Mouse (Mus musculus): Measurements from ENCODE around the gene Dixdc1. TPM values are rescaled to one million over a fixed set of nuclear protein-coding genes. Genes with fewer than 3 reads are reported as not detected.
A peak's percentile ranks its signal among the peaks of the same experiment; 100 is the strongest.

Dixdc1 gene
- 7.1 and 9.9 TPM in 2 replicates for polyA plus RNA-seq (2012; rRNA removed)

DNA sequence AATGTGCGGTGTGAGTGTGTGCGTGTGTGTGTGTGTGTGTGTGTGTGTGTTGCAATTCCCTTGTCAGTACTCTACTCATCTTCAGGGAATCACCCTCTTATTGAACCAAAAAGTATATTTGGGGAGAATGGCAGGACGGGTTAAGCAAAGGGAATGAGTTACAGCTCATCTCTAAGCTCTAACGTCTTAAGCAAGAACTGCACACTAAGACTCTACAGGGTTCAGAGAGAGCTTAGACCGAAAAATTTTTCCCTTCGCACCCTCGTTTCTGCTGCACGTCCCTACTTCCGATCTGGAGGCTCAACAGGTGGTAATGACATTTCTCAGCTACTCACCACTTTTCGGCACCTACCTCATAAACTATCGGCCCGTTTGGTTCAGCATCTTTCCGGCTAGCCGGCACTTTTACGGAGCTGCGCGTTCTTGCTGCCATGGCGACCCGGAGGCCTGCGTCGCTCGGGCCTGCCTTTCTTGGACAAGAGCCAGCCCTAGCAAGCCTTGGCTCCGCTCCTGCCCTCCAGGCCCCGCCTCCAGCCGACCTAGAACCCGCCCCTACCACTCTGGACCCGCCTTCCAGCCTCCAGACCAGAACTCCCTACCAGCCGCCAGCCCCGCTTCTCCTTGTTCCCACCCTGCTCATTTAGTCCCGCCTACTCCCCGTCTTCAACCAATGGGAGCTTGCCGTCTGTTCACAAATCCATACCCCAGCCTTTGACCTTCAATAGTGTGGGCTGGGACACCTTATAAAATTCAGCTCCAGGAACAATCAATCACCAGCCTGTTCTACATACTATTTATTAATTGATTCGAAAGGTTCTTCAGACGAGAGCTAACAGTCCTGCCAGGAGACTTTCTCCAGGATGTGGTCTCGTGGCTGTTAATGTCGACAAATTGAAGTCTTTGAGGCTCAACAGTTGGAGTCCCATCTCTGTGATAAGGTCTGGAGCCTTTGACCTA lies at the start of gene Dixdc1:
TSS of gene Dixdc1 (minus strand) at position 604 of the 957 bp plus-strand sequence.
- WGBS = 11% methylated on average over 36 of the region's 36 CpGs
- DNase-seq = peak; percentile 96
- Histone ChIP-seq H3K4me3 (replicated peaks; ENCODE audit: extremely low read depth, low read depth, low read length) (peak within 1 kb of the TSS; percentile 40), H3K4me1 (ENCODE audit: control insufficient read depth, insufficient read depth, low read length) (peaks cover 5% of the 10 kb centered on the region; the same call in 1 of the 2 replicates)
- TF ChIP-seq CTCF (IDR thresholded peaks at IDR 0.05; ENCODE audit: insufficient read depth, low read length) (no peak), POLR2A (IDR thresholded peaks at IDR 0.05; ENCODE audit: borderline replicate concordance, extremely low read depth, low read depth, low read length) (peak; percentile 3; the same call in 1 of the 2 replicates)

GRCm38 (mm10) chr9:50782155-50782554 lies 42.8 kb upstream of the Dixdc1 start:
- WGBS = 77% methylated on average over 2 of the region's 2 CpGs
- DNase-seq = no peak
- no peaks in the 10 kb centered on the region for H3K4me1 ChIP-seq (ENCODE audit: control insufficient read depth, insufficient read depth, low read length)
- TF ChIP-seq CTCF (IDR thresholded peaks at IDR 0.05; ENCODE audit: insufficient read depth, low read length) (peak; percentile 33; the same call in 1 of the 2 replicates), POLR2A (IDR thresholded peaks at IDR 0.05; ENCODE audit: borderline replicate concordance, extremely low read depth, low read depth, low read length) (no peak)
- no peak overlapping the region for H3K4me3 ChIP-seq (replicated peaks; ENCODE audit: extremely low read depth, low read depth, low read length)

- TF ChIP-seq POLR2A (IDR thresholded peaks at IDR 0.05; ENCODE audit: borderline replicate concordance, extremely low read depth, low read depth, low read length) (no peak), CTCF (IDR thresholded peaks at IDR 0.05; ENCODE audit: insufficient read depth, low read length) (no peak)
- 49% methylated on average over 11 of the region's 11 CpGs for WGBS
These were observed 36.9 kb upstream of the Dixdc1 start for GRCm38 (mm10) chr9:50776162-50776760.

GRCm38 (mm10) chr9:50775662-50776126 lies 36.4 kb upstream of the Dixdc1 start:
- H3K4me3 ChIP-seq (replicated peaks; ENCODE audit: extremely low read depth, low read depth, low read length) = peak overlapping the region; percentile 89
- under 1% methylated on average over 30 of the region's 30 CpGs for WGBS
- peak; percentile 23 for DNase-seq
- peaks cover 13% of the 10 kb centered on the region for H3K4me1 ChIP-seq (ENCODE audit: control insufficient read depth, insufficient read depth, low read length)
- no peak for TF ChIP-seq CTCF (IDR thresholded peaks at IDR 0.05; ENCODE audit: insufficient read depth, low read length)
- TF ChIP-seq POLR2A (IDR thresholded peaks at IDR 0.05; ENCODE audit: borderline replicate concordance, extremely low read depth, low read depth, low read length) = no peak

More at GRCm38 (mm10) chr9:50776162-50776760, 36.9 kb upstream of the Dixdc1 start:
- no peak for DNase-seq
- Histone ChIP-seq H3K4me1 (ENCODE audit: control insufficient read depth, insufficient read depth, low read length) (peaks cover 13% of the 10 kb centered on the region), H3K4me3 (replicated peaks; ENCODE audit: extremely low read depth, low read depth, low read length) (peak overlapping the region; percentile 89)

DNA sequence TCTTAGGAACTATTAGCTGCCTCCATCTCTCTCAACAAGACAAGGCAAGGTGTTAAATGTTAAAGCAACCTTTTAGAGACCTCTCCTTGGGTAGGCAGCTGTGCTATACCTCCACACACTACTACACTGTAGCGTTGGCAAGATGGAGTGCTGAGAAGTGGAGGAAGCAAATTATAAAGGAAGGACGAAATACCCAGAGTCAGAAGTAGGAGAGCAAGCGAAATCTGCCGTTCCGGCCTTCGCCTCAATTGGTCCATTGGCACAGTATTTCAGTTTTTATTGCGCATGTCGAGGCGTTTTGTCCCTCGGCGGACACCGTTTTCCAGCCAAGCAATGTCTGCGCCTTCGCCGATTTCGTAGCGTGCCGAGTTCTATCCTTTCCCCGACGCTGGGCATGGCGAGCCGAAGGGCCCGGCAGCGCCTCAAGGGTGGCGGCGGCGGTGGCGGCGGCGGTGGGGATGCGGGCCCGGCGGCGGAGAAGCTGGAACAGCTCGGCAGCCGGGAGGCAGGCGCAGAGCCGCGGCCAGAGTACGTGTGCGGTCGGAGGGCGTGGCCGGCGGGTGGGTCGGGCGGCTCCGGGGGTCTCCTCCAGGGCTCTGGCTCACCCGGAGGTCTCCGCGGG lies 35.8 kb upstream of the Dixdc1 start, which contains the start of the genes Alg9 and 1110032A03Rik:
TSS of gene Alg9 (plus strand) at position 29 of the 622 bp plus-strand sequence.
TSS of gene 1110032A03Rik (minus strand) at position 530 of the 622 bp plus-strand sequence.
- H3K4me3 ChIP-seq (replicated peaks; ENCODE audit: extremely low read depth, low read depth, low read length) = peak within 1 kb of the TSS; percentile 89
- H3K4me1 ChIP-seq (ENCODE audit: control insufficient read depth, insufficient read depth, low read length) = peaks cover 13% of the 10 kb centered on the region
- DNase-seq = peak; percentile 92
- no peak for TF ChIP-seq CTCF (IDR thresholded peaks at IDR 0.05; ENCODE audit: insufficient read depth, low read length)
- peak; percentile 57; the same call in 1 of the 2 replicates for TF ChIP-seq POLR2A (IDR thresholded peaks at IDR 0.05; ENCODE audit: borderline replicate concordance, extremely low read depth, low read depth, low read length)
- under 1% methylated on average over 51 of the region's 51 CpGs for WGBS

DNA sequence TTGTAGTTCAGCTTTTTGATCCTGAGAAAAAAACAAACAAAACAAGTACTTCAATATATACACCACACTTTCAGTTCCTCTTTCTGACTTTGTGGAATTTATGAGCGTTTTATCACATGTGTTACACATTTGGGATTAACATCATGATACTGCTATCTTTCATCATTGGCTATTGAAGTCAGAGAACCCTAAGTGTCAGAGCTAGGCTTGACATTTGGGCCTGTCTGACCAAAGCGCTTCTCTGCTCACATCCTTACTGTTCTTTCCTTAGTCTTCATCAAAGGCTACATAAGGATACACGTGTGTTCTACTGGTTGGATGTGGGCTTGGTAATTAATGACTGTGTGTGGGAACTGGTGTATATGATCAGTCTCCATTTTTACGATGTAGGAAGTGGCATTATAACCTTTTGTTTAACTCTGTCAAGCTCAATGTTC lies 34.7 kb upstream of the Dixdc1 start:
- Histone ChIP-seq H3K4me3 (replicated peaks; ENCODE audit: extremely low read depth, low read depth, low read length) (peak overlapping the region; percentile 20), H3K4me1 (ENCODE audit: control insufficient read depth, insufficient read depth, low read length) (peaks cover 13% of the 10 kb centered on the region)
- no peak for DNase-seq
- TF ChIP-seq CTCF (IDR thresholded peaks at IDR 0.05; ENCODE audit: insufficient read depth, low read length) (no peak), POLR2A (IDR thresholded peaks at IDR 0.05; ENCODE audit: borderline replicate concordance, extremely low read depth, low read depth, low read length) (no peak)
- 51% methylated on average over 4 of the region's 4 CpGs for WGBS

GRCm38 (mm10) chr9:50770011-50770410 lies 30.7 kb upstream of the Dixdc1 start:
- 80% methylated on average over 2 of the region's 2 CpGs for WGBS
- DNase-seq = no peak
- Histone ChIP-seq H3K4me1 (ENCODE audit: control insufficient read depth, insufficient read depth, low read length) (peaks cover 9% of the 10 kb centered on the region), H3K4me3 (replicated peaks; ENCODE audit: extremely low read depth, low read depth, low read length) (no peak overlapping the region)
- TF ChIP-seq POLR2A (IDR thresholded peaks at IDR 0.05; ENCODE audit: borderline replicate concordance, extremely low read depth, low read depth, low read length) (no peak), CTCF (IDR thresholded peaks at IDR 0.05; ENCODE audit: insufficient read depth, low read length) (no peak)

- Histone ChIP-seq H3K4me1 (ENCODE audit: control insufficient read depth, insufficient read depth, low read length) (peaks cover 3% of the 10 kb centered on the region; the same call in 1 of the 2 replicates), H3K4me3 (replicated peaks; ENCODE audit: extremely low read depth, low read depth, low read length) (peak within 1 kb of the TSS; percentile 99)
- WGBS = 2% methylated on average over 59 of the region's 59 CpGs
- no peak; the same call in 1 of the 2 replicates for TF ChIP-seq POLR2A (IDR thresholded peaks at IDR 0.05; ENCODE audit: borderline replicate concordance, extremely low read depth, low read depth, low read length)
- TF ChIP-seq CTCF (IDR thresholded peaks at IDR 0.05; ENCODE audit: insufficient read depth, low read length) = peak; percentile 60
- peak; percentile 98 for DNase-seq
These were observed 29.0 kb upstream of the Dixdc1 start, which contains the start of gene Fdxacb1 for GRCm38 (mm10) chr9:50768107-50769002. Gene Fdxacb1 (plus strand): TSS chr9:50768236.

Data from lung, adult 2 months (tissue).